Mouse (Mus musculus) bone marrow macrophage, adult 2 months (primary cell): Measurements from ENCODE around the gene Serpini1. TPM values are rescaled to one million over a fixed set of nuclear protein-coding genes. Genes with fewer than 3 reads are reported as not detected.

Experiments used
- H3K27ac ChIP-seq: 2 replicates; pipeline ENCODE4 v1.5.1; 2012; ENCODE audit warnings: low read depth, low read length; ENCODE audit not compliant: insufficient read depth
- H3K4me1 ChIP-seq: 2 replicates; pipeline ENCODE4 v1.6.1; 2012; ENCODE audit warnings: low read length; ENCODE audit not compliant: control insufficient read depth, insufficient read depth
- H3K4me3 ChIP-seq: 2 replicates; pipeline ENCODE4 v1.5.1; 2012; ENCODE audit warnings: mild to moderate bottlenecking, low read length, moderate library complexity; ENCODE audit not compliant: insufficient read depth
- CTCF ChIP-seq: IDR thresholded peaks from 2 replicates; pipeline ENCODE4 v1.5.1; 2012; ENCODE audit warnings: low read depth, mild to moderate bottlenecking, low read length, moderate library complexity
- POLR2A ChIP-seq: IDR thresholded peaks from 2 replicates; pipeline ENCODE4 v1.6.1; 2012; ENCODE audit warnings: mild to moderate bottlenecking, low read depth, low read length, borderline replicate concordance
- polyA plus RNA-seq: library from polyadenylated mRNA; stranded (reverse); fragments of >200 nt; gene quantifications from 2 replicates; pipeline ENCODE4 v1.2.4, GENCODE M21; 2012; ENCODE audit not compliant: missing spikeins, insufficient read depth, insufficient read length

Gene Serpini1
- polyA plus RNA-seq, 1 experiment, result 0.80 TPM

GRCm38 (mm10) chr3:75556121-75556694 is 1.1 kb upstream of the Serpini1 start:
- TF ChIP-seq POLR2A, result no peak
- TF ChIP-seq CTCF, result no peak
- Histone ChIP-seq H3K4me1 (peaks cover 4% of the 10 kb centered on the region; the same call in 1 of the 2 replicates), H3K27ac (peak overlapping the region; percentile 51), H3K4me3 (peak overlapping the region; percentile 78)

DNA sequence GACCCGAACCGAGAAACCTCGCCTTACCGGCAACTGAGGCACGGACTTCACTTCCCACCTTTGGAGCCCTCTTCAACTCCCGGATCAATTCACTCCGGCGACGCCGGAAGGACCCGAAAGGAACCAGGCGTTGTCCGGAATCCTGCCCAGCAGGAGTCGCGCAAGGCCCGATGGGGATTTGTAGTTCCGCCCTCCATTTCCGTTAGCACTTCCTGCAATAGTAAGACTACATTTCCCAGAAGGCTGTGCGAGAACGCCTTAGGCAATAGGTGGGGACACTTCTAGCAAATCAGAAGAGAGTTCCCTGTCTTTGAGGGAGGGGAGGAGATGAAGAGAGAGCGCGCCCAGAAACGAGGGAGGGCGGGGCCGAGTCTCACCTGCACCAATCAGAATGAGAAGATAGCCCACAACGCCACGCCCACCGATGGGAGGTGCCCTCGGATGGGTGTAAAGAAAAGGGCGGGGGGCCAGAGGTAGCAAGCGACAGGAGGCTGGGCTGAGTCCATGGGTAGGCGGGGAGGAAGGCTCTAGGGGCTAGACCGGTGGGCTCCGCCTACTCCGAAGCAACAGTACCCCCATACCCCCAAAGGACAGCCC is 554 bp upstream of the Serpini1 start, which contains the start of gene Pdcd10:
Gene Pdcd10 (minus strand): TSS at position 162 of the 597 bp plus-strand sequence.
- peaks cover 4% of the 10 kb centered on the region; the same call in 1 of the 2 replicates for H3K4me1 ChIP-seq
- H3K27ac ChIP-seq, result peak within 1 kb of the TSS; percentile 51
- TF ChIP-seq POLR2A, result 0 out of 2 replicates have a peak, but pooled peaks have one; percentile 40
- no peak for TF ChIP-seq CTCF
- peak within 1 kb of the TSS; percentile 81 for H3K4me3 ChIP-seq

- H3K4me1 ChIP-seq, result no peaks in the 10 kb centered on the region
- TF ChIP-seq CTCF (no peak), POLR2A (no peak)
- no peak overlapping the region for H3K4me3 ChIP-seq
- no peak overlapping the region for H3K27ac ChIP-seq
These were observed 16.7 kb downstream of the Serpini1 start for GRCm38 (mm10) chr3:75574074-75574473.

- Histone ChIP-seq H3K4me3 (no peak overlapping the region), H3K27ac (no peak overlapping the region), H3K4me1 (no peaks in the 10 kb centered on the region)
- TF ChIP-seq CTCF (no peak), POLR2A (no peak)
These were observed 18.2 kb downstream of the Serpini1 start for GRCm38 (mm10) chr3:75575582-75575981.

DNA sequence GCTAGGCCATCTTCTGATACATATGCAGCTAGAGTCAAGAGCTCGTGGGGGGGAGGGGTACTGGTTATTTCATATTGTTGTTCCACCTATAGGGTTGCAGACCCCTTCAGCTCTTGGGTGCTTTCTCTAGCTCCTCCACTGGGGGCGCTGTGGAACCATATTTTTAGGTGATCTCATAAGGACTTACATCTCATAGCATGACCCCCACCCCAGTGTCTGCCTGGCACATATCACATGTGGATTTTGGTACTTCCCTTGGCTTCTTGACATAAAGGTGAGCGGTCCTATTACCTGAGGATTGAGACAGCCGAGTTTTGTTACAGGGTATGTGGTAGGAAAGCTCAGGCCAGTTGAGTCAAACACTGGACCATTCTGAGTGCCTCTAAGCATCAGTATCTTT is 22.0 kb downstream of the Serpini1 start:
- no peak overlapping the region for H3K4me3 ChIP-seq
- TF ChIP-seq CTCF (no peak; the same call in 1 of the 2 replicates), POLR2A (no peak)
- no peaks in the 10 kb centered on the region for H3K4me1 ChIP-seq
- no peak overlapping the region for H3K27ac ChIP-seq

DNA sequence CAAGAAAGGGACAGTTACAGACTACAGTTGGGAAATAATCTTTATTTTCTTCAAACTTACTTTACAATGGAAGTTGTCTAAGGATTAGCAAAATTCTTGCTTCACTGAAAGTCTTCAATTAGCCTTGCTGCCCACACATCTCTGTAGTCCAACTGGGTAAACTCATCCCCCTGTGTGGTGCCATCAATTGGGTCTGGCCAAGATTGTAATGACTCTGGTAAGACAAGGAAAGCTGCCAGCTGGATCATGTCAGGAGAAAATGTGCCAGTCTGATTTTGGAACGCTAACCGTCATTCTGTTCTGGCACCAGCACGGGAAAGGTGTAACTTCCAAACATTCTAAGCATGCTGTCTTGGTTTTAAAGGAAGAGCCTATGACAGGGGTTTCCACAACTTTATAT is 25.9 kb downstream of the Serpini1 start:
- Histone ChIP-seq H3K27ac (no peak overlapping the region), H3K4me1 (no peaks in the 10 kb centered on the region), H3K4me3 (no peak overlapping the region)
- TF ChIP-seq POLR2A (no peak), CTCF (no peak)

DNA sequence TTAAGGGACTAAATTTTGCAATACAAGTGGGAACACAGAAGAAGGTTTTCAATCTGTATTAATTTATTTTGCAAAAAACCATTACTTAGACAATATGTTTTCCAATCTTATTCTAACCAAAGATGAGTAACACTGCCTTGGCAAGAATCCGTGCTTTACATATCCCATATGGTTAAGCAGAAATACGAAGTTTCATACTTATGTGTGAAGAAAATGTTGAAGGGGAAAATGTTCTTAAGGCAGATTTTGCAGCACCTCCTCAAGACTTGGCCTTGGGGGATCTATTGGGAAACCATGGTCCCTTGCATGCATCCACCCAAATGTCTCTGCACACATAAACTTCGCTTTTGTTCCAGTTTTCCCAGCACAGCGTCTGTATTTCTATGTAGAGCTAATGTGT is 27.6 kb downstream of the Serpini1 start:
- H3K4me1 ChIP-seq, result no peaks in the 10 kb centered on the region
- H3K27ac ChIP-seq, result no peak overlapping the region
- TF ChIP-seq CTCF (no peak), POLR2A (no peak)
- no peak overlapping the region for H3K4me3 ChIP-seq

DNA sequence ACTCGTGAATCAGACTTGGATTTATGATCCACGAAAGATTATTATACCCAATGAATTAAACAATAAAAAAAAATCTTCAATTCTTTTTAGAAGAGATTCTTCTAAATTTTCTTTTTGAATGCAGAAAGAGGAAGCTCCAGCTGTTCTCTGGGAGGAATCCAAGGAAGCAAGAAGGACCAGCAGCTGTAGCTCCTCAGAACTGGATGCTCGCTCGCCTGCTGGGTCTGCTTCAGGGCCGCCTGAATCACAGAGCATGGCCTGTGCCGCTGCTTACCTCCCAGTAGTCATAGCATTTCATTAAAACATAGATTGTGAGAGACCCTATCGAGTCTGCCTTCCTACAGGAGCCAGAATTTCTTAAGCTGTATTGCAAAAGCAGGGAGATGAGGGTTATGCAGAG is 53.7 kb downstream of the Serpini1 start:
- TF ChIP-seq CTCF (no peak), POLR2A (no peak)
- no peaks in the 10 kb centered on the region for H3K4me1 ChIP-seq
- H3K27ac ChIP-seq, result no peak overlapping the region
- no peak overlapping the region for H3K4me3 ChIP-seq

- Histone ChIP-seq H3K4me3 (no peak overlapping the region), H3K4me1 (no peaks in the 10 kb centered on the region)
- TF ChIP-seq POLR2A, result no peak
- no peak for TF ChIP-seq CTCF
These were observed 67.3 kb downstream of the Serpini1 start for GRCm38 (mm10) chr3:75624627-75625026.

DNA sequence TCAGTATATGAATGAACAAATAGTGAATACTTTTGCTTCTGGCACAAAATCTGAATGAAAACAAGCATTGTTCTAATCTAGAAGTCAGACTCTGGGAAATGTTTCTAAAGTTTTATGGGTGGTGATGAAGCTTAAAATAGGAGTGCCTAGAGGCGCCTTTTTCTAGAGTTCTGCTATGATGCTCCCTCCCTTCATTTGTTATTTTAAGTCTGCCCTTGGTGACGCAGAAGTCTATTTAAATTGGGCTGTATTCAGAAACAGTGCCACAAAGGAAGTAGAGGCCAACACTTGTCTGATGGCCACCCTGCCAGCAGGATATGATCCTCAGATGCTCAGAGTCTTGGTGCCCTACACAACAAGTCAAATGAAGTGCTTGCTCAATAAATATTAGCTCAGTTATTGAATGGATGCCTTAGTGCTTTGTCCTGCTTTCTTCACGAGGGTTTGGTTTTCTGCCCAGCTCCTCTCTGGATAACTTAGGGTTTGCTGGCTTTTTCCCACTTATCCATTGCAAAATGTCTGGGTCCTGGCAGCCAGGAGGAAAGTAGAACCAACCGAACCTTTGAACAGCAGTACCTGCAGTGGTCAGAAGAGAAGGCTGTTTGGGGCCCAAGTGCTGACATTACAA is 73.8 kb downstream of the Serpini1 start:
- Histone ChIP-seq H3K4me3 (no peak overlapping the region), H3K4me1 (no peaks in the 10 kb centered on the region), H3K27ac (no peak overlapping the region)
- TF ChIP-seq POLR2A (no peak), CTCF (no peak)

More at GRCm38 (mm10) chr3:75624627-75625026, 67.3 kb downstream of the Serpini1 start:
- H3K27ac ChIP-seq, result no peak overlapping the region

- TF ChIP-seq POLR2A (no peak), CTCF (no peak)
- no peaks in the 10 kb centered on the region for H3K4me1 ChIP-seq
- no peak overlapping the region for H3K4me3 ChIP-seq
- no peak overlapping the region for H3K27ac ChIP-seq
These were observed 75.9 kb downstream of the Serpini1 start for GRCm38 (mm10) chr3:75633221-75633620.
